Mouse (Mus musculus): ENCODE results near the gene Ppp1r3a. TPM values are rescaled to one million over a fixed set of nuclear protein-coding genes. Genes with fewer than 3 reads are reported as not detected.
"Not testable (repeated sequence)": the region's sequence is repeated elsewhere in the genome, so short reads cannot be mapped to it uniquely, and the experiment has no call there.

The Ppp1r3a gene
- total RNA-seq (2021) = under 1 TPM; 0.03 to 0.26 TPM
- long read RNA-seq, experiment 1 = 0 reads
- long read RNA-seq, experiment 2 = 0 reads

DNA sequence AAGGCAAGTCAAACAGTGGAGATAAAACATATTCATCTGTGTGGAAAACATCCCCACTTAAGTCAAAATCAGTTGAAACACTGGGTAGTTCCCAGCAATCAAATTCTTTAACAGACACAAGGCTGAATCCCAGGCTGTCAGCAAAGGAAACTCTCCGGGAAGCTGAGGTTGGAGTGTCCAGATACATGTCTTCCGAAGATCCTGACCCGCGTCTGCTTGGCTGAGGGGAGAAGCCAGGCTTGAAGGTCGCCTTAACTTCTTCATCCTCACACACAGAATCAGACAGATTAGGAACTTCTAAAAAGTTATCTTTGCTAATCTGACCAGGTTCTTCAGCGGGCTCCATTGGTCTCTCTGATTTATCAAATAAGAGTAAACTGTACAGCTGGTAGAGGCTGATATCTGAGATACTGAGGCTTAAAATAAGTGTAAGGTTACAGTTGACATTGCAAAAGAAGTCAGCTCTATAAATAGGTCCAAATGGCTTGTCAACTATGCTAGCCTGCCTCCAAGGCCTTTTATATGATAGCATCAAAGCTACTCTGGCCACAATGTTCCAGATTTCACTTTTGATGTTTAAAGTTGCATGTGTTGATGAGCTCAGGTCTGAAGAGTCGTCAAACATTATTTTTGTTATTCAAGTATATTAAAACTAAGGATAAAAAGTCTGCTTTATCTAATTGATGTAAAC, at the start of gene Ppp1r3a:
Gene Ppp1r3a, minus strand, starts transcription at position 374 of the 691 bp plus-strand sequence.
- no peak for DNase-seq (ENCODE audit: low spot score in 2 of 2)

DNA sequence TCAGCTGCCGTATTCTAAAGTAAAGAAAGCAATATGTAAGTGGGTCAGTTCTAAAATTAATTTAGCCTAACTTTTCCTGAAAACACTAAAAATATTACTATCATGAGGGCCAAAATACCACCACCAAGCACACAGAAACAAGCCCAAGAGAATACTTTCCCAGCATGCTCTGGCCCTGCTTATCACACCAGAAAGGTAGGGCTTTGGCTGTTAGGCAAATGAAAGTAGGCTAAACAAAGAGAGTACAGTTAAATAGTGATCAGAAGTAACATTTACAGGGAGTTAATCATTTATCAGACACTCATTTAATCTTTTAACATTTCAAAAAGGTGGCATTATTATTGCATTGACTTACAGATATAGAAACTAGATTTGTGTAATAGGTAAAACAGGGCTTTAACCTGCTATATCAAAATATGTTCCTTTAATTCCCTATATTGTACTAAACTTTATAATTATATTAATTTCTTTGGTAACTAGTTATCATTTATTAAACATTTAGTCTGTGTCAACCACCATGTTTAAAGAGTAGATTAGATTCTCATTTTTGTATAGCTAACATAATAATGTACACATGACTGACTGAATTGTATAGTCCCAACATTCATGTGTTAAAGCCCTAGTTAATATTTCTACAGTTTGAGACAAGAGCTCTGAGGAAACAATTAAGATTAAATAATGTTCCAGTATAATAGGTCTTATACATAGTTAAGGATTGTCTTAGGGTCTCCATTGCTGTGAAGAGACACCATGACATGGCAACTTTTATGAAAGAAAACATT, 32.3 kb upstream of the Ppp1r3a start:
- no peak for DNase-seq (ENCODE audit: low spot score in 2 of 2)

DNA sequence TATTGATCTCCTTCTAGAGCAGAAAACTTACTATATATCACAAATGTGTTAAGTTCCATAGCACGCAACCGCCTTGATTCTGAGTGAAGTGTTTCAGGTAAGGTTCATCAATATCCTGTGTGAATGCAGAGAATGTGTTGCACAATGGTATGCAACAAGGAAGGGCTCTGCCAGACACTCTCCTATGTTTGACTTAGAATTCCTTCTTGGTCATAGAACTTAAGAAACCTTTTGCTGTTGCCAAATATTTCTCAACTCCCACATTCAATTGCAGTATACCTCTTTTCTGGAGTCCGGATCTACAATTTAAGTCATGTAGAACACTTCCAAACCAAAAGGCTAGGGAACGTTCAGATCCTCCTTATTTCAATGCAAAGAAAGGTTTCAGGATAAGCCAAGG, 22.8 kb upstream of the Ppp1r3a start:
- DNase-seq (ENCODE audit: low spot score in 2 of 2) = no peak

DNA sequence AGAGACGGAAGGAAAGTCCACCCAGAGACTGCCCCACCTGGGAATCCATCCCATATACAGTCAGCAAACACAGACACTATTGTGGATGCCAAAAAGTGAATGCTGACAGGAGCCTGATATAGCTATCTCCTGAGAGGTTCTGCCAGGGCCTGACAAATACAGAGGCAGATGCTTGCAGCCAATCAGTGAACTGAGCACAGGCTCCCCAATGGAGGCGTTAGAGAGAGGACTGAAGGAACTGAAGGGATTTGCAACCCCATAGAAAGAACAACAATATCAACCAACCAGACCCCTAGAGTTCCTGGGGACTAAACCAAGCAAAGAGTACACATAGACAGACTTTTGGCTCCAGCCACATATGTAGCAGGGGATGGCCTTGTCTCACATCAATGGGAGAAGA, 16.6 kb upstream of the Ppp1r3a start:
- no peak for DNase-seq (ENCODE audit: low spot score in 2 of 2)

DNA sequence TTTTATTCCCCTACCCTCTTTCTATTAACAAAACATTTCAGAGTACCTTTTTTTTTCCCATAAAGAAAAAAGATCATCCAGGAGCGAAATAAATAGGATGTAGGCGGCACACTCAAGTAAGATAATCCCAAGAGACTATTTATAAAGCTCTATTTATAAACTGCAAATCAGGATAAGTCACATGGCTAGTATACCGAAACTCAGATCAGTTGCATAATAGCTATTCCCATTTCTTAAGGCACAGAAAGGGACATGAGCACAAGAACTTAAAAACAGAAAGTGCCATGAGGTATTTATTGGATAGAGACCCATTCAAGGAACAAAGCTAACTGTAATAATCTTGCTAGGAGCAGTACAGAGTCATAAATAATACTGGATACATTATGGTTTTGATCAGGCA, 2.4 kb upstream of the Ppp1r3a start:
- no peak for DNase-seq (ENCODE audit: low spot score in 2 of 2)

DNA sequence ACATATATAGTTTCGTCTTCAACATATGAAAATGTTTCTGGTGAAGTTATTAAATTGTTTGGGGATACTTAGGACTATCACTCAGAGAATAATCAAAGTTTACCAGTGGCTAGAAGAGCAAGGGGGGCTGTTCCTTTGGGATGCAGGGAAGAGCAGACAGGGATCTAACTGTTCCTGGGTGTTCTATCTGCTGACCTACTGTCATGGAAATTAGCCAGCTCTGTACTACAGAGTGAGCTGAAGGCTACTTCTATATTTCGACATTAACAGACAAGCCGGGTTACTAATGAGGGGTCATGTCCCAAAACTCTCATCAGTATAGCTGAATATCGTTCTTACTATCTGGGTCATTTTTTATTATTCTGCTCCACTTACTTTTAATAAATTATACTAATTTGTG, 1.6 kb downstream of the Ppp1r3a start:
- no peak for DNase-seq (ENCODE audit: low spot score in 2 of 2)

DNA sequence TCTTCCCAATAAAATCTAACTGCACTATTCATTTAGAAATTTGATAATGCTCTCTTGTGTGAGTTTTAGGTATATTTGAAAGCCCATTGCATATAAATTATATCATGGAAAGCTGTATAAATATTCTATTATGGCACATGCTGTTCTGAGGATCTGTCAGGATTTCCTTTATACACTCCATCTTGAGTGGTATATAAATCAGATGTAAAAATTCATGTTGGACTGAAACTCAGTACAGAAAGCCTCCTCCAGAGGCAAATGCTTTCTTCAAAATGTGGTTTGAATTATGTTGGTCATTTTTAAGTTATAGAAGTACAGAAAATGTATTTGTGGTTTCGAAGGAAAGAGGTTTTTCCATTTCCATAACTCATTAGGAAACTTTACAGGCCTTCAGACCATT, 2.9 kb downstream of the Ppp1r3a start:
- no peak for DNase-seq (ENCODE audit: low spot score in 2 of 2)

DNA sequence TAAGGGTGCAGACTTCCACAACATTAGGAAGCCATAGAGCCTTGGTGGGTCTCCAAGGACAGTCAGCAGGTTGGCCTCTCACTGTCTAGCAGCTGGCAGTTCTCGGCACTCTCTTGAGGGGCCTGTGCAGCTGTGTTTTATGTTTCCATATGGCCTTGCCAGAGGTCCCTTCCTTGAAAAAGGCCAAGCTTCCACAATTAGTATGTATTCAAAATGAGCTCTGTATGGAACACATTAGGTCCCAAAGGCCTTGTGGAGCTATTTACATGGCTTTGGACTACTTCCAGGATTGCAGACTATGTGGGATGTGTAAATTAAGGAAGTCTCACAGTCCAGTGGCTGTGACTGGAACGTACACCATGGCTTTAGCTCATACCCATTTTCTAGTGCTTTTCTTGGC, 8.1 kb downstream of the Ppp1r3a start:
- DNase-seq (ENCODE audit: low spot score in 2 of 2) = no peak

DNA sequence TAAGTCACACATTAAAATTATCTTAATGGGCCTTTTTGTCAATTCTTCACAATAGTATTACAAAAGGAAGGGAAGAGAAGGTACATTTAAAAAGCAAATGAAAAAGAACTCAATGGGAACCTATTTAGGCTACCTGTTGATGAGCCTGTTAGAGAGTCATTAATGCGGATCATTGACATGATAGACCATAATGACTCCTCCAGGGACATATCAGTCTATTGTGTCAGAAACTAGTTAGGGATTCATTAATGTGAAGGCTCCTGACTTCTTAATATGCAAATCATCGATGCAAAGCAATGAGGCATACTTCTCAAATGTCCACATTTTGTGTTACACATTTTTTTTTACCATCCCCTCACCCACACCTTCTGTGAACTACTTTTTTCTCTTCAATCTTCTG, 19.1 kb downstream of the Ppp1r3a start:
- DNase-seq (ENCODE audit: low spot score in 2 of 2) = no peak

DNA sequence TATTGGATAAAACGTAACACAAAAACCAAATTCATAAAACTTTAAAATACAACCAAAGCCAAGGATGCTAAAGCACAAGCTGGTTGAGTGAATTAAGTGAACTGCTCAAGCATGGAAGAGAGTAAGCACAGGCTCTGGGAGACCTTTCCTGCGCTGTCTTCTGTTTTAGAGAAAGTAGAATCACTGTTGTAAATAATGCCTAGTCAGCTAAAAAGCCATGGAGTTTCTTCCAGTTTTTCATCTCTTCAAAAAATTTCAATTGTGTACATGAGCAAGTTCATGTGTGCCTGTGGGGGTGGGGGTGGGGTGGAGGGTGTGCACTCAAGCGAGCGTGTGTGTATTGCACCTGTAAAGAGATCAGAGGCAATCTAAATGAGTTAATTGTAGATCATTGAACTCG, 24.1 kb downstream of the Ppp1r3a start:
- no peak for DNase-seq (ENCODE audit: low spot score in 2 of 2)

DNA sequence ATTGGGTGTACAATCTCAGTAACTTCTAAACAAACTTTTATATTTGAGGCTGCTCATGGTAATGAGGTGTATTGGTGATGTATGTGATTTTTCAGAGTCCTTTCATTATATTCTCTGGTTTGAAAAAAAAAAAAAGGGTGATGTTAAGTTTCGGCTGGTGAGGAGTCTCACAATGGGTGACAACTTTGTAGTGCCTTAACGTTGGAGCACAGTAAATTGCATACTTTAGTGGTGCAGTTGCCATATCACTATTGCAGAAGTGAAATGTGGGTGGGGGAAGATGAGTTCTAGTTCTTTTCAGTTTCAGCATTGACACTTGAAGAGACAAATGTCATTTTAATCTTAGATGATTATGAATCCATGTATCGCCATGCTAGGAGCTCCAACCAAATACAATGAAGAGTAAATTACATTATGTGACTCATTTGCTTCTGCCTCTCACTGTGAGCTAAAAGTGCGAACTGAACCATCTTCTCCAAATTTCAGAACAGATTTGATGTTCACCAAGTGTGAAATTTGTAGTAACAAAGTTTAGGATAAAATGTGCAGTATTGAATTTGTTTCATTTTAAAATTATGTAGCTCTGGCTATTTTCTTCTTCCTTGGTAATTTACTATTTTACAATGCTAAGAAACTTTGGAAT, 34.2 kb downstream of the Ppp1r3a start:
- DNase-seq (ENCODE audit: low spot score in 2 of 2) = no peak

DNA sequence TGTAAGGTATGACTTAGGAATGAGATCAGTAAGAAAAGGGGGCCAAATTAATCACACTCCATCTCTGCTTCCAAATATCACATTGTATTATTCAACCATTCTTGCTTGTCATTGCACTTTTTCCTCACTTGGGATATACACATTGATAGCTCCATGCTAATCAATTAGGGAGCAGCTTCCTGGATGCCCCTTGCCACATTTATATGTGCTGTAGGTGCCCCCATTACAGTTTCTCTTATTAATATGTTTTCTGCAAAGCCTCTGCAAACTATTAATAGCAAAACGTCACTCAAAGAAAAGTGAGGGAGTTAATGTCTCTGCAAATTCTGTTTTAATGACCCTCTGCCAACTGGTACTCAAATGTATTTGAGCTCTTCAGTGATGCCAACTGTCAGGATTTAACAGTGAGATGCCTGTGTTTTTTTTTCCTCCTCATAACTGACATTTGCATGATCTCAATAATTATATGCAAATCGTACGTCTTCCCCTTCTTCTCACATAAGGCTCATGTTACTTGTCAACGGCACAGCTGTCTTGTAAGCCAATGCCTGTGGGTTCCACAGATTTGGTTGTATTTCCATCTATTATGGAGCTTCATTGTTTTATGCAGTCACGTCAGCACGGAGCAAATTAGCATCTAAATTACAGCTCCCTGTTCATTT, 34.8 kb downstream of the Ppp1r3a start:
- no peak for DNase-seq (ENCODE audit: low spot score in 2 of 2)

DNA sequence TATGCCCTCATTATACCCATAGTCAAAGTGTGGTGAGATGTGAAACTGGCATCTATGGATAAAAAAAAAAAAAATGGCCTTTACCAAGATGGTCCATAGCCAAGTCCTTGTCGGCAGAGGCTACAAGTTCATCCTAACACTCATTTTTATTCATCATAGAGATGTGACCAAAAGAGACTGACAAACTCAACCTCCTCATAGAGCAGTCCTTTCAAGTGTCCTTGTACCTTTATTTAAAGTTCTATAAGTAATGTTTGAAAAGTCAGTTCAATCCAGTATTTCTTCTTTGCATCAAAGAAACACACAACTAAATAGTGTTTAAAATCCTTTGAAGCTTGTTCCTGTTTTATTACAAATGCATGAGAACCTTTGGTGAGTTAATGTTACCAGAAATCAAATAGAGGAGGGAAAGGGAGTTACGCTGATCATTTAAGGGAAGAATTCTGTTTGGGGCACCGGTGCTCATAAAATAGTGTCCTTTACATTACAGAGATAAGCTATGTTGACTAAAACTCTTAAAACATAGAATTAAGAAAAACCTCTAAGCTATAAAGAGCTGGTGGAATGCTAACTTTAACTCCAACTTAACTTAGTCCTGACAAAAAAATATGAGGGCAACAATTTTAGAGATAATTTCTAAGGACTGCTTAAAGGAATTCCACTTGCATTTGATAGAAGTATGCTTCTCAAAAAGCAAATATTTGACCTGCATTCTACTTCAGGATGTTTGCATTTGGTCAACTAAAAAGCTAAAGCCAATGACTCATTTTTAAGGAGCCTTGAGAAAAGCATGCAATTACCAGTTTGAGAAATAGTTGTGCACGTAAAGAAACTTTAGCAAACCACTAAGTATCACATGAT, 39.7 kb downstream of the Ppp1r3a start:
- DNase-seq (ENCODE audit: low spot score in 2 of 2) = no peak

DNA sequence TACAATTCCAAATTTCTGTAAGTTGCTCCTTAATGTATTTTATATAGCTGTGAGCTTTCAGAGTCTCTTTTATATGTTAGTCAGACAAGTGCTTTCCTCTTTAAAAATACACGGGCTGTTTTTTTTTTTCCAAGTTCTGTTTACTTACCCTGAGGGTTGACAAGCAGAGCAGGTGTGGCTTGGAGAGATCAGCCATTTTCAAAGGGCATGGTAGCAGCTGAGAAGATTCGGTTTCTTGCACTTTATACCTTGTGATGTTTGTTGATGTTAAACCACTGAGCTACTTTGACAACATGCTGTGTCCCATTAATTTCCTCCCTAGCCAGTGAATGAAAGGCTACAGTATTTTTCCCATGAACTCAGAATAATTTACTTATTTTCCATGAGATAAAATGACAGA, 42.9 kb downstream of the Ppp1r3a start:
- no peak for DNase-seq (ENCODE audit: low spot score in 2 of 2)

DNA sequence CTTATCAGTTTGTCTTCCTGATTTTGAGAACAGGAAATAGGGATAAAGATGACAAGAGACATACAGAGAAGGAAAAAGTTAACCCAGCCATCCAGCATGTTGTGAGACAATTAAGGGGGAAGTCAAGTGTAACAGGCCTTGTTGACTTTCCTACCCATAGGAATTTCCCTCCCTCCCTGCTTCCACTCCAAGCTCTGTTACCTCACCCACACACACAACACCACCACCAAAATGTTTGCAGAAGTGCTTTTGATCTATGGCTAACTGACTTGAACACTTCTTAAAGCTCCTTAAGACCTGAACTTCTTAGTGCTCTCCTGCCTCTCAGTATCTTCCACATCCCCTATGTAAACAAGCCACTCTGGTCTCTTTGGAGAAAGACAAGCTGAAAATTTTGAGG, 55.0 kb downstream of the Ppp1r3a start:
- DNase-seq (ENCODE audit: low spot score in 2 of 2) = no peak

DNA sequence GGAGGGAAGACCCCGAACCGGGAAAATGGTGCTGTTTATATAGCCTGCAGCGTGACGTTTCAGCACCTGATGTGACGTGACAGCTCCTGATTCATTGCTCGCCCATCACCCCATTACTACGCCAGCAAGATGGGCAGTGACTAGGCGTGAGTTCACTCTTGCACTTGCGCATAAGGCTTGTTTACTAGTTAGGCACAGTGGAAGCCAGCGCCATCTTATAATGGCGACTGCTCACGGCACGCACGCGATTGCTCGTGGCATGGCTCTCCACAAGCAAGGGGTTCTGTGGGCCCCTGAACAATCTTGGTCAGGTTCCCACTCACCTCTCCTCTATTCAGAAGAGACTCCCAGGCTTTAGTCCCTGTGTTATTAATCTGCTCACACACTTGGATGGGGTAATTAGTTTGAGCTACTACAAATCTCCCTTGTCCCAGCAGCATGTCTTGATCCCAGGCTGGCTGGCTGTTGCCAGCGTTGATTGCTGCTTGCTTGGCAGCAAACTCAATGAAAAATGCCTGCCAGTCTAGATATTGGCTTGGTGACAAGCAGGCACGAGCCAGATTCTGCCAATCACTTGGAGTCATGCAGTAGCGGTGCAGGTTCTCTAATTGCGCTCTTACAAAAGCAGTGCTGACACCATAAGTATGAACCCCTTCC, 75.7 kb downstream of the Ppp1r3a start:
- DNase-seq (ENCODE audit: low spot score in 2 of 2) = not testable (repeated sequence)

DNA sequence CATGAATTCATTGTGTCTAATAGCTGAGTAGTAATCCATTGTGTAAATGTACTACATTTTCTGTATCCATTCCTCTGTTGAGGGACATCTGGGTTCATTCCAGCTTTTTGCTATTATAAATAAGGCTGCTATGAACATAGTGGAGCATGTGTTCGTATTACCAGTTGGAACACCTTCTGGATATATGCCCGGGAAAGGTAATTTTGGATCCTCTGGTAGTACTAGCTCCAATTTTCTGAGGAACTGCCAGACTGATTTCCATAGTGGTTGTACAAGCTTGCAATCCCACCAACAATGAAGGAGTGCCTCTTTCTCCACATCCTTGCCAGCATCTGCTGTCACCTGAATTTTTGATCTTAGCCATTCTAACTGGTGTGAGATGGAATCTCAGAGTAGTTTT, 86.1 kb downstream of the Ppp1r3a start:
- DNase-seq (ENCODE audit: low spot score in 2 of 2) = not testable (repeated sequence)

DNA sequence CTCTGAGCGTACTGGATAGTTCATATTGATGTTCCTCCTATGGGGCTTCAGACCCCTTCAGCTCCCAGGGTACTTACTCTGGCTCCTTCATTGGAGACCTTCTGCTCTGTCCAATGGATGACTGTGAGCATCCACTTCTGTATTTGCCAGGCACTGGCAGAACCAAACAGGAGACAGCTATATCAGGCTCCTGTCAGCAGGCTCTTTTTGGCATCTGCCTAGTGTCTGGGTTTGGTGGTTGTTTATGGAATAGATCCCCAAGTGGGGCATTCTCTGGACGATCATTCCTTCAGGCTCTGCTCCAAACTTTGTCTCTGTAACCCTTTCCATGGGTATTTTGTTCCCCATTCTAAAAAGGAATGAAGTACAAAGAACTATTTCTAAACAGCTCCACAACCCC, 87.4 kb downstream of the Ppp1r3a start:
- DNase-seq (ENCODE audit: low spot score in 2 of 2) = not testable (repeated sequence)
